ENCODE assay signal across 26 mouse cellular contexts in genomic region chr2:74695383-74695782, GRCm38 (mm10). TPM values are rescaled to one million over a fixed set of nuclear protein-coding genes. Genes with fewer than 3 reads are reported as not detected.
A peak's percentile ranks its signal among the peaks of the same experiment; 100 is the strongest.
DNase-seq lines count a peak whose midpoint lies in the region; ATAC-seq lines count a peak whose summit lies in the region.
"Had no signal": no experiment of that assay in that cellular context is flagged by ENCODE, and none has a peak within 500 bp of the region (broad histone marks: within the 10 kb centered on the region; RNA-seq: fewer than 3 reads in every experiment).

No protein-coding gene starts in this region.

- H3K36me3 ChIP-seq in forebrain, embryonic 10.5 days (replicated peaks): no peaks in the 10 kb centered on the region
- no peaks in the 10 kb centered on the region for H3K36me3 ChIP-seq in forebrain, embryonic 12.5 days (replicated peaks)
- H3K36me3 ChIP-seq in kidney, embryonic 15.5 days: no peaks in the 10 kb centered on the region
- H3K36me3 ChIP-seq in limb, embryonic 11.5 days (ENCODE audit: control insufficient read depth, insufficient read depth, low read length): no peaks in the 10 kb centered on the region
- no peaks in the 10 kb centered on the region for H3K36me3 ChIP-seq in neural tube, embryonic 14.5 days (ENCODE audit: control insufficient read depth, insufficient read depth, low read length)
- H3K36me3 ChIP-seq: embryonic facial prominence, embryonic 15.5 days; heart, embryonic 15.5 days; hindbrain, embryonic 13.5 days; stomach, embryonic 15.5 days had no signal

- no peak for ATAC-seq in forebrain, embryonic 12.5 days (ENCODE audit: low FRiP score)
- ATAC-seq in kidney, embryonic 15.5 days (replicated peaks; ENCODE audit: low FRiP score): no peak
- no peak for ATAC-seq in limb, embryonic 11.5 days (ENCODE audit: insufficient number of reproducible peaks, low FRiP score, low TSS enrichment, low read depth)
- ATAC-seq in neural tube, embryonic 14.5 days (ENCODE audit: low read depth): no peak
- ATAC-seq: forebrain, postnatal 0 days; liver, postnatal 0 days; lung, postnatal 0 days had no signal

- no peak overlapping the region for H3K4me3 ChIP-seq in forebrain, embryonic 10.5 days
- H3K4me3 ChIP-seq in forebrain, embryonic 12.5 days (replicated peaks): no peak overlapping the region
- peak overlapping the region; percentile 70 for H3K4me3 ChIP-seq in kidney, embryonic 15.5 days (replicated peaks)
- H3K4me3 ChIP-seq in limb, embryonic 11.5 days (ENCODE audit: low read depth, low read length): peak overlapping the region; percentile 71
- peak overlapping the region; percentile 39; the same call in 1 of the 2 replicates for H3K4me3 ChIP-seq in neural tube, embryonic 14.5 days (ENCODE audit: low read depth, low read length)
- H3K4me3 ChIP-seq: embryonic facial prominence, embryonic 15.5 days; heart, embryonic 15.5 days; hindbrain, embryonic 13.5 days; stomach, embryonic 15.5 days had no signal

- H3K27ac ChIP-seq in forebrain, embryonic 10.5 days: no peak overlapping the region
- H3K27ac ChIP-seq in forebrain, embryonic 12.5 days: no peak overlapping the region
- H3K27ac ChIP-seq in kidney, embryonic 15.5 days: peak overlapping the region; percentile 96
- 0 out of 2 replicates have a peak overlapping the region, but pooled peaks have one; percentile 47 for H3K27ac ChIP-seq in limb, embryonic 11.5 days (replicated peaks; ENCODE audit: low read depth, low read length)
- no peak overlapping the region; the same call in 1 of the 2 replicates for H3K27ac ChIP-seq in neural tube, embryonic 14.5 days (ENCODE audit: low read depth, low read length)
- H3K27ac ChIP-seq: embryonic facial prominence, embryonic 15.5 days; heart, embryonic 15.5 days; hindbrain, embryonic 13.5 days; stomach, embryonic 15.5 days had no signal

- 0% methylated on average over 1 of the region's 1 CpGs for WGBS in forebrain, embryonic 10.5 days
- 9% methylated on average over 1 of the region's 1 CpGs for WGBS in forebrain, embryonic 12.5 days
- 31% methylated on average over 1 of the region's 1 CpGs for WGBS in kidney, embryonic 15.5 days
- 4% methylated on average over 1 of the region's 1 CpGs for WGBS in limb, embryonic 11.5 days
- WGBS in neural tube, embryonic 14.5 days: 10% methylated on average over 1 of the region's 1 CpGs

- no peak overlapping the region for H3K4me2 ChIP-seq in forebrain, embryonic 12.5 days
- peak overlapping the region; percentile 80 for H3K4me2 ChIP-seq in kidney, embryonic 15.5 days
- peak overlapping the region; percentile 93 for H3K4me2 ChIP-seq in limb, embryonic 11.5 days (ENCODE audit: low read depth, severe bottlenecking)
- peak overlapping the region; percentile 74; the same call in 1 of the 2 replicates for H3K4me2 ChIP-seq in neural tube, embryonic 14.5 days (ENCODE audit: low read depth, low read length)
- H3K4me2 ChIP-seq: embryonic facial prominence, embryonic 15.5 days; heart, embryonic 15.5 days; hindbrain, embryonic 13.5 days; midbrain, embryonic 11.5 days; stomach, embryonic 15.5 days had no signal

- intact Hi-C loops in left cerebral cortex, postnatal 4 days (cut with DNase I): loop anchor here (10.0 kb wide), 1 partner anchor 1409 kb away; no protein-coding TSS in a partner anchor

- peaks cover 22% of the 10 kb centered on the region for H3K4me1 ChIP-seq in forebrain, embryonic 10.5 days
- H3K4me1 ChIP-seq in forebrain, embryonic 12.5 days: peaks cover 18% of the 10 kb centered on the region
- H3K4me1 ChIP-seq in kidney, embryonic 15.5 days: peaks cover 70% of the 10 kb centered on the region
- H3K4me1 ChIP-seq in limb, embryonic 11.5 days (ENCODE audit: control insufficient read depth, insufficient read depth, low read length): peaks cover 43% of the 10 kb centered on the region
- H3K4me1 ChIP-seq in neural tube, embryonic 14.5 days (ENCODE audit: control insufficient read depth, insufficient read depth, low read length): peaks cover 5% of the 10 kb centered on the region; the same call in 1 of the 2 replicates

- peaks cover 100% of the 10 kb centered on the region for H3K27me3 ChIP-seq in forebrain, embryonic 10.5 days (ENCODE audit: poor library complexity, severe bottlenecking)
- peaks cover 96% of the 10 kb centered on the region for H3K27me3 ChIP-seq in forebrain, embryonic 12.5 days
- peaks cover 17% of the 10 kb centered on the region; the same call in 1 of the 2 replicates for H3K27me3 ChIP-seq in kidney, embryonic 15.5 days
- no peaks in the 10 kb centered on the region; the same call in 1 of the 2 replicates for H3K27me3 ChIP-seq in limb, embryonic 11.5 days (ENCODE audit: control insufficient read depth, insufficient read depth, low read length)
- peaks cover 7% of the 10 kb centered on the region; the same call in 1 of the 2 replicates for H3K27me3 ChIP-seq in neural tube, embryonic 14.5 days (ENCODE audit: control insufficient read depth, insufficient read depth, low read length)

- DNase-seq in forebrain, embryonic 10.5 days (ENCODE audit: extremely low spot score, low spot score): peak; percentile 24
- no peak for DNase-seq in kidney, adult 8-10 months
- peak; percentile 41 for DNase-seq in limb, embryonic 11.5 days (ENCODE audit: low spot score)
- no peak for DNase-seq in left cerebral cortex, postnatal 4 days
- DNase-seq: adrenal gland, postnatal 14 days; cerebellum, adult 8-10 months; forebrain, postnatal 0 days; gastrocnemius, postnatal 14 days; heart, adult 18-20 months; heart, postnatal 36 days; layer of hippocampus, postnatal 36 days; liver, postnatal 0 days; thymus, adult 18-20 months; thymus, postnatal 36 days had no signal

- no peak overlapping the region for H3K9ac ChIP-seq in forebrain, embryonic 12.5 days
- H3K9ac ChIP-seq in kidney, embryonic 15.5 days: peak overlapping the region; percentile 31; the same call in 1 of the 2 replicates
- peak overlapping the region; percentile 97 for H3K9ac ChIP-seq in limb, embryonic 11.5 days (ENCODE audit: low read length)
- no peak overlapping the region; the same call in 1 of the 2 replicates for H3K9ac ChIP-seq in neural tube, embryonic 14.5 days (replicated peaks; ENCODE audit: low read depth, low read length)
- H3K9ac ChIP-seq: embryonic facial prominence, embryonic 15.5 days; forebrain, postnatal 0 days; heart, embryonic 15.5 days; hindbrain, embryonic 13.5 days; liver, postnatal 0 days; stomach, embryonic 15.5 days had no signal

- no peaks in the 10 kb centered on the region for H3K9me3 ChIP-seq in forebrain, embryonic 10.5 days
- H3K9me3 ChIP-seq in forebrain, embryonic 12.5 days: no peaks in the 10 kb centered on the region
- H3K9me3 ChIP-seq in kidney, embryonic 15.5 days (replicated peaks): no peaks in the 10 kb centered on the region
- no peaks in the 10 kb centered on the region for H3K9me3 ChIP-seq in limb, embryonic 11.5 days (ENCODE audit: control insufficient read depth, low read length)
- H3K9me3 ChIP-seq in neural tube, embryonic 14.5 days (ENCODE audit: control insufficient read depth, low read length): no peaks in the 10 kb centered on the region
- H3K9me3 ChIP-seq: embryonic facial prominence, embryonic 15.5 days; heart, embryonic 15.5 days; hindbrain, embryonic 13.5 days; stomach, embryonic 15.5 days had no signal

RNA-seq across cellular contexts. Expression of gene Hoxd9, which starts 2.1 kb away (rescaled TPM):
- polyA plus RNA-seq in forebrain, embryonic 10.5 days (2016; fragmentation: Nextera tagmentation; extraction: Ambion mirVana): not detected in 2 replicates
- not detected in 2 replicates for polyA plus RNA-seq in forebrain, embryonic 12.5 days (2016; fragmentation: Nextera tagmentation; extraction: Ambion mirVana)
- 38.1 and 40.7 TPM in 2 replicates for polyA plus RNA-seq in kidney, embryonic 15.5 days (2015; fragmentation: Nextera tagmentation; extraction: Ambion mirVana)
- polyA plus RNA-seq in limb, embryonic 11.5 days (2014; fragmentation: Nextera tagmentation; extraction: Ambion mirVana): 17.1 and 24.1 TPM in 2 replicates
- polyA plus RNA-seq in neural tube, embryonic 14.5 days (2014; fragmentation: Nextera tagmentation; extraction: Ambion mirVana): 20.9 and 37.4 TPM in 2 replicates
- not detected for total RNA-seq in left cerebral cortex, postnatal 4 days (2021)
- total RNA-seq: forebrain, postnatal 0 days; layer of hippocampus, adult 8-10 months; layer of hippocampus, postnatal 36 days; left cerebral cortex, postnatal 10 days; liver, adult 2 months had no signal
- polyA plus RNA-seq: forebrain, postnatal 0 days; hindbrain, embryonic 13.5 days; liver, adult 2 months; liver, postnatal 0 days; midbrain, embryonic 11.5 days had no signal

RNA-seq across cellular contexts. Expression of gene Hoxd10, which starts 3.7 kb away (rescaled TPM):
- polyA plus RNA-seq in forebrain, embryonic 10.5 days (2016; fragmentation: Nextera tagmentation; extraction: Ambion mirVana): not detected in 2 replicates
- polyA plus RNA-seq in forebrain, embryonic 12.5 days (2016; fragmentation: Nextera tagmentation; extraction: Ambion mirVana): not detected in 2 replicates
- 33.6 and 36.6 TPM in 2 replicates for polyA plus RNA-seq in kidney, embryonic 15.5 days (2015; fragmentation: Nextera tagmentation; extraction: Ambion mirVana)
- 52.0 and 55.0 TPM in 2 replicates for polyA plus RNA-seq in limb, embryonic 11.5 days (2014; fragmentation: Nextera tagmentation; extraction: Ambion mirVana)
- polyA plus RNA-seq in neural tube, embryonic 14.5 days (2014; fragmentation: Nextera tagmentation; extraction: Ambion mirVana): 55.4 and 90.2 TPM in 2 replicates
- total RNA-seq in left cerebral cortex, postnatal 4 days (2021): not detected
- total RNA-seq: adrenal gland, postnatal 14 days; forebrain, postnatal 0 days; heart, adult 18-20 months; layer of hippocampus, adult 8-10 months; layer of hippocampus, postnatal 36 days; left cerebral cortex, postnatal 10 days; liver, adult 2 months had no signal
- polyA plus RNA-seq: forebrain, postnatal 0 days; heart, embryonic 15.5 days; hindbrain, embryonic 13.5 days; liver, adult 2 months; liver, postnatal 0 days; midbrain, embryonic 11.5 days had no signal

RNA-seq across cellular contexts. Expression of gene Hoxd8, which starts 9.0 kb away (rescaled TPM):
- not detected in 2 replicates for polyA plus RNA-seq in forebrain, embryonic 10.5 days (2016; fragmentation: Nextera tagmentation; extraction: Ambion mirVana)
- polyA plus RNA-seq in forebrain, embryonic 12.5 days (2016; fragmentation: Nextera tagmentation; extraction: Ambion mirVana): 0.08 TPM in 1 of 2 replicates, not detected in the other
- 36.4 and 40.8 TPM in 2 replicates for polyA plus RNA-seq in kidney, embryonic 15.5 days (2015; fragmentation: Nextera tagmentation; extraction: Ambion mirVana)
- polyA plus RNA-seq in limb, embryonic 11.5 days (2014; fragmentation: Nextera tagmentation; extraction: Ambion mirVana): 11.6 and 13.1 TPM in 2 replicates
- polyA plus RNA-seq in neural tube, embryonic 14.5 days (2014; fragmentation: Nextera tagmentation; extraction: Ambion mirVana): 19.9 and 23.6 TPM in 2 replicates
- under 1 TPM; 0.22 to 0.76 TPM for total RNA-seq in left cerebral cortex, postnatal 4 days (2021)
- total RNA-seq: layer of hippocampus, adult 8-10 months; layer of hippocampus, postnatal 36 days; left cerebral cortex, postnatal 10 days; liver, adult 2 months had no signal
- polyA plus RNA-seq: liver, postnatal 0 days had no signal

RNA-seq across cellular contexts. Expression of gene Hoxd11, which starts 16.0 kb away (rescaled TPM):
- polyA plus RNA-seq in forebrain, embryonic 10.5 days (2016; fragmentation: Nextera tagmentation; extraction: Ambion mirVana): not detected in 2 replicates
- polyA plus RNA-seq in forebrain, embryonic 12.5 days (2016; fragmentation: Nextera tagmentation; extraction: Ambion mirVana): not detected in 2 replicates
- 25.1 and 26.3 TPM in 2 replicates for polyA plus RNA-seq in kidney, embryonic 15.5 days (2015; fragmentation: Nextera tagmentation; extraction: Ambion mirVana)
- 59.6 and 64.4 TPM in 2 replicates for polyA plus RNA-seq in limb, embryonic 11.5 days (2014; fragmentation: Nextera tagmentation; extraction: Ambion mirVana)
- 0.09 TPM in 1 of 2 replicates, not detected in the other for polyA plus RNA-seq in neural tube, embryonic 14.5 days (2014; fragmentation: Nextera tagmentation; extraction: Ambion mirVana)
- total RNA-seq in left cerebral cortex, postnatal 4 days (2021): not detected
- total RNA-seq: adrenal gland, postnatal 14 days; forebrain, postnatal 0 days; heart, adult 18-20 months; heart, postnatal 36 days; layer of hippocampus, adult 8-10 months; layer of hippocampus, postnatal 36 days; left cerebral cortex, postnatal 10 days; liver, adult 2 months had no signal
- polyA plus RNA-seq: embryonic facial prominence, embryonic 15.5 days; forebrain, postnatal 0 days; heart, embryonic 15.5 days; hindbrain, embryonic 13.5 days; liver, adult 2 months; liver, postnatal 0 days; lung, postnatal 0 days; midbrain, embryonic 11.5 days had no signal

RNA-seq across cellular contexts. Expression of gene Hoxd3, which starts 16.3 kb away (rescaled TPM):
- polyA plus RNA-seq in forebrain, embryonic 10.5 days (2016; fragmentation: Nextera tagmentation; extraction: Ambion mirVana): 0.10 TPM in 1 of 2 replicates, not detected in the other
- polyA plus RNA-seq in forebrain, embryonic 12.5 days (2016; fragmentation: Nextera tagmentation; extraction: Ambion mirVana): not detected in 2 replicates
- polyA plus RNA-seq in kidney, embryonic 15.5 days (2015; fragmentation: Nextera tagmentation; extraction: Ambion mirVana): 15.2 and 15.9 TPM in 2 replicates
- 1.2 and 1.4 TPM in 2 replicates for polyA plus RNA-seq in limb, embryonic 11.5 days (2014; fragmentation: Nextera tagmentation; extraction: Ambion mirVana)
- polyA plus RNA-seq in neural tube, embryonic 14.5 days (2014; fragmentation: Nextera tagmentation; extraction: Ambion mirVana): 13.5 and 13.9 TPM in 2 replicates
- not detected for total RNA-seq in left cerebral cortex, postnatal 4 days (2021)
- total RNA-seq: forebrain, postnatal 0 days; gastrocnemius, postnatal 14 days; heart, adult 18-20 months; heart, postnatal 36 days; layer of hippocampus, adult 8-10 months; layer of hippocampus, postnatal 36 days; left cerebral cortex, postnatal 10 days; liver, adult 2 months had no signal
- polyA plus RNA-seq: forebrain, postnatal 0 days; liver, adult 2 months; liver, postnatal 0 days; lung, postnatal 0 days had no signal

Comparison
In these comparisons a context has a peak if more than half of its experiments do, and no peak if none do; other contexts are left out.
1. DNase-seq: peak in forebrain, embryonic 10.5 days (single experiment) and limb, embryonic 11.5 days (single experiment); none in kidney, adult 8-10 months (0 of 2) and left cerebral cortex, postnatal 4 days (single experiment).
2. H3K27ac ChIP-seq: peak in kidney, embryonic 15.5 days (single experiment) and limb, embryonic 11.5 days (single experiment); none in forebrain, embryonic 10.5 days (single experiment), forebrain, embryonic 12.5 days (single experiment) and neural tube, embryonic 14.5 days (single experiment).
3. H3K4me3 ChIP-seq: peak in kidney, embryonic 15.5 days (single experiment), limb, embryonic 11.5 days (single experiment) and neural tube, embryonic 14.5 days (single experiment); none in forebrain, embryonic 10.5 days (single experiment) and forebrain, embryonic 12.5 days (single experiment).
4. H3K9ac ChIP-seq: peak in kidney, embryonic 15.5 days (single experiment) and limb, embryonic 11.5 days (single experiment); none in forebrain, embryonic 12.5 days (single experiment) and neural tube, embryonic 14.5 days (single experiment).
5. RNA of gene Hoxd9, which starts 2.1 kb away (polyA plus RNA-seq): 38.1 to 40.7 TPM in kidney, embryonic 15.5 days, 20.9 to 37.4 TPM in neural tube, embryonic 14.5 days and 17.1 to 24.1 TPM in limb, embryonic 11.5 days; not detected in forebrain, embryonic 12.5 days and not detected in forebrain, embryonic 10.5 days; every median in the first group is over 10 times any median in the second.
6. RNA of gene Hoxd10, which starts 3.7 kb away (polyA plus RNA-seq): 55.4 to 90.2 TPM in neural tube, embryonic 14.5 days, 52.0 to 55.0 TPM in limb, embryonic 11.5 days and 33.6 to 36.6 TPM in kidney, embryonic 15.5 days; not detected in forebrain, embryonic 10.5 days and not detected in forebrain, embryonic 12.5 days; every median in the first group is over 10 times any median in the second.
7. RNA of gene Hoxd8, which starts 9.0 kb away (polyA plus RNA-seq): 36.4 to 40.8 TPM in kidney, embryonic 15.5 days, 19.9 to 23.6 TPM in neural tube, embryonic 14.5 days and 11.6 to 13.1 TPM in limb, embryonic 11.5 days; not detected in forebrain, embryonic 10.5 days and 0.08 TPM in forebrain, embryonic 12.5 days; every median in the first group is over 10 times any median in the second.